Mouse (Mus musculus): ENCODE data around the gene Faah. TPM values are rescaled to one million over a fixed set of nuclear protein-coding genes. Genes with fewer than 3 reads are reported as not detected.

The Faah gene
- 1.3 and 5.1 TPM in 2 replicates for polyA plus RNA-seq (2011; ENCODE audit: insufficient read depth, insufficient read length, low replicate concordance, missing spikeins)

GRCm38 (mm10) chr4:116017902-116018746, at the start of gene Faah:
Faah (minus strand) TSS chr4:116017926.
- WGBS: 14% methylated on average over 18 of the region's 18 CpGs
- peak within 1 kb of the TSS; percentile 48; the same call in 1 of the 2 replicates for H3K27ac ChIP-seq (ENCODE audit: control insufficient read depth, insufficient read depth, low read depth, low read length, poor library complexity)
- no peak for TF ChIP-seq POLR2A (IDR thresholded peaks at IDR 0.05; ENCODE audit: borderline replicate concordance, control insufficient read depth, low read depth, low read length)
- no peak for TF ChIP-seq CTCF (IDR thresholded peaks at IDR 0.05; ENCODE audit: control insufficient read depth, insufficient read depth, low read length)
- no peaks in the 10 kb centered on the region; the same call in 1 of the 2 replicates for H3K4me1 ChIP-seq (ENCODE audit: control insufficient read depth, insufficient read depth, low read length)
- H3K4me3 ChIP-seq (replicated peaks; ENCODE audit: control insufficient read depth, low read depth, low read length): peak within 1 kb of the TSS; percentile 68

- Histone ChIP-seq H3K4me1 (ENCODE audit: control insufficient read depth, insufficient read depth, low read length) (no peaks in the 10 kb centered on the region), H3K27ac (ENCODE audit: control insufficient read depth, insufficient read depth, low read depth, low read length, poor library complexity) (no peak overlapping the region), H3K4me3 (replicated peaks; ENCODE audit: control insufficient read depth, low read depth, low read length) (no peak overlapping the region)
- TF ChIP-seq CTCF (IDR thresholded peaks at IDR 0.05; ENCODE audit: control insufficient read depth, insufficient read depth, low read length): no peak
- TF ChIP-seq POLR2A (IDR thresholded peaks at IDR 0.05; ENCODE audit: borderline replicate concordance, control insufficient read depth, low read depth, low read length): no peak
- WGBS: 61% methylated on average over 1 of the region's 1 CpGs
These were observed 46.1 kb upstream of the Faah start for GRCm38 (mm10) chr4:116063855-116064254.

GRCm38 (mm10) chr4:116059012-116059726, 41.4 kb upstream of the Faah start:
- H3K27ac ChIP-seq (ENCODE audit: control insufficient read depth, insufficient read depth, low read depth, low read length, poor library complexity): no peak overlapping the region
- no peak overlapping the region for H3K4me3 ChIP-seq (replicated peaks; ENCODE audit: control insufficient read depth, low read depth, low read length)
- H3K4me1 ChIP-seq (ENCODE audit: control insufficient read depth, insufficient read depth, low read length): no peaks in the 10 kb centered on the region; the same call in 1 of the 2 replicates
- no peak for TF ChIP-seq CTCF (IDR thresholded peaks at IDR 0.05; ENCODE audit: control insufficient read depth, insufficient read depth, low read length)
- WGBS: 81% methylated on average over 5 of the region's 5 CpGs

- WGBS: 16% methylated on average over 1 of the region's 1 CpGs
- TF ChIP-seq POLR2A (IDR thresholded peaks at IDR 0.05; ENCODE audit: borderline replicate concordance, control insufficient read depth, low read depth, low read length) (no peak), CTCF (IDR thresholded peaks at IDR 0.05; ENCODE audit: control insufficient read depth, insufficient read depth, low read length) (no peak)
- Histone ChIP-seq H3K4me3 (replicated peaks; ENCODE audit: control insufficient read depth, low read depth, low read length) (no peak overlapping the region), H3K27ac (ENCODE audit: control insufficient read depth, insufficient read depth, low read depth, low read length, poor library complexity) (no peak overlapping the region), H3K4me1 (ENCODE audit: control insufficient read depth, insufficient read depth, low read length) (no peaks in the 10 kb centered on the region; the same call in 1 of the 2 replicates)
These were observed 39.8 kb upstream of the Faah start for GRCm38 (mm10) chr4:116057559-116057958.

- no peak for TF ChIP-seq CTCF (IDR thresholded peaks at IDR 0.05; ENCODE audit: control insufficient read depth, insufficient read depth, low read length)
- TF ChIP-seq POLR2A (IDR thresholded peaks at IDR 0.05; ENCODE audit: borderline replicate concordance, control insufficient read depth, low read depth, low read length): peak; percentile 54; the same call in 1 of the 2 replicates
- no peaks in the 10 kb centered on the region; the same call in 1 of the 2 replicates for H3K4me1 ChIP-seq (ENCODE audit: control insufficient read depth, insufficient read depth, low read length)
- H3K4me3 ChIP-seq (replicated peaks; ENCODE audit: control insufficient read depth, low read depth, low read length): peak within 1 kb of the TSS; percentile 86
- peak within 1 kb of the TSS; percentile 81 for H3K27ac ChIP-seq (ENCODE audit: control insufficient read depth, insufficient read depth, low read depth, low read length, poor library complexity)
- under 1% methylated on average over 35 of the region's 35 CpGs for WGBS
These were observed 35.8 kb upstream of the Faah start, which contains the start of gene Nsun4 for GRCm38 (mm10) chr4:116053399-116053961. Nsun4 (minus strand) TSS chr4:116053876.

GRCm38 (mm10) chr4:116052526-116053293, 35.0 kb upstream of the Faah start:
- Histone ChIP-seq H3K4me1 (ENCODE audit: control insufficient read depth, insufficient read depth, low read length) (no peaks in the 10 kb centered on the region; the same call in 1 of the 2 replicates), H3K27ac (ENCODE audit: control insufficient read depth, insufficient read depth, low read depth, low read length, poor library complexity) (peak overlapping the region; percentile 81), H3K4me3 (replicated peaks; ENCODE audit: control insufficient read depth, low read depth, low read length) (peak overlapping the region; percentile 50)
- 7% methylated on average over 22 of the region's 22 CpGs for WGBS
- TF ChIP-seq CTCF (IDR thresholded peaks at IDR 0.05; ENCODE audit: control insufficient read depth, insufficient read depth, low read length): peak; percentile 26; the same call in 1 of the 2 replicates
- no peak for TF ChIP-seq POLR2A (IDR thresholded peaks at IDR 0.05; ENCODE audit: borderline replicate concordance, control insufficient read depth, low read depth, low read length)

GRCm38 (mm10) chr4:116049211-116049610, 31.5 kb upstream of the Faah start:
- 83% methylated on average over 3 of the region's 3 CpGs for WGBS
- no peak for TF ChIP-seq POLR2A (IDR thresholded peaks at IDR 0.05; ENCODE audit: borderline replicate concordance, control insufficient read depth, low read depth, low read length)
- TF ChIP-seq CTCF (IDR thresholded peaks at IDR 0.05; ENCODE audit: control insufficient read depth, insufficient read depth, low read length): no peak
- Histone ChIP-seq H3K27ac (ENCODE audit: control insufficient read depth, insufficient read depth, low read depth, low read length, poor library complexity) (no peak overlapping the region), H3K4me3 (replicated peaks; ENCODE audit: control insufficient read depth, low read depth, low read length) (no peak overlapping the region), H3K4me1 (ENCODE audit: control insufficient read depth, insufficient read depth, low read length) (no peaks in the 10 kb centered on the region)

All from bone marrow, adult 2 months (tissue).